Mouse (Mus musculus) ovary, postnatal 36 days (tissue): ENCODE results near the gene Dnaaf1.

ENCODE experiments used
- DNase-seq: peaks from one replicate; pipeline ENCODE4 v3.0.0; 2022; ENCODE audit warnings: low spot score, mixed read lengths

Gene Dnaaf1

GRCm38 (mm10) chr8:119623744-119624143 is 48.7 kb downstream of the Dnaaf1 start:
- DNase-seq = no peak

- DNase-seq = no peak
These were observed 49.9 kb downstream of the Dnaaf1 start for GRCm38 (mm10) chr8:119624916-119625315.

- DNase-seq = no peak
These were observed 50.8 kb downstream of the Dnaaf1 start for GRCm38 (mm10) chr8:119625788-119626187.

- no peak for DNase-seq
These were observed 52.2 kb downstream of the Dnaaf1 start for GRCm38 (mm10) chr8:119627199-119627598.

GRCm38 (mm10) chr8:119627613-119628359 is 52.8 kb downstream of the Dnaaf1 start:
- no peak for DNase-seq

- DNase-seq = no peak
These were observed 55.8 kb downstream of the Dnaaf1 start for GRCm38 (mm10) chr8:119630841-119631240.

GRCm38 (mm10) chr8:119632246-119632645 is 57.2 kb downstream of the Dnaaf1 start:
- DNase-seq = no peak

GRCm38 (mm10) chr8:119632909-119633308 is 57.9 kb downstream of the Dnaaf1 start:
- DNase-seq = no peak

GRCm38 (mm10) chr8:119634616-119635336 is 59.7 kb downstream of the Dnaaf1 start:
- DNase-seq = no peak

GRCm38 (mm10) chr8:119635378-119635777 is 60.3 kb downstream of the Dnaaf1 start, which contains the start of gene Kcng4:
TSS of gene Kcng4 (minus strand) at chr8:119635680.
- DNase-seq = no peak

- DNase-seq = no peak
These were observed 60.9 kb downstream of the Dnaaf1 start for GRCm38 (mm10) chr8:119635958-119636357.

- DNase-seq = no peak
These were observed 61.7 kb downstream of the Dnaaf1 start for GRCm38 (mm10) chr8:119636766-119637165.

GRCm38 (mm10) chr8:119637381-119637780 is 62.3 kb downstream of the Dnaaf1 start:
- DNase-seq = no peak

- no peak for DNase-seq
These were observed 63.2 kb downstream of the Dnaaf1 start for GRCm38 (mm10) chr8:119638261-119638660.

GRCm38 (mm10) chr8:119639798-119640197 is 64.8 kb downstream of the Dnaaf1 start:
- no peak for DNase-seq

GRCm38 (mm10) chr8:119641058-119641457 is 66.0 kb downstream of the Dnaaf1 start:
- DNase-seq = peak; percentile 57

- DNase-seq = no peak
These were observed 67.9 kb downstream of the Dnaaf1 start for GRCm38 (mm10) chr8:119642960-119643359.

- no peak for DNase-seq
These were observed 69.5 kb downstream of the Dnaaf1 start for GRCm38 (mm10) chr8:119644429-119644960.

GRCm38 (mm10) chr8:119644981-119645597 is 70.1 kb downstream of the Dnaaf1 start:
- DNase-seq = no peak

GRCm38 (mm10) chr8:119646197-119646596 is 71.2 kb downstream of the Dnaaf1 start:
- no peak for DNase-seq

GRCm38 (mm10) chr8:119646846-119647245 is 71.8 kb downstream of the Dnaaf1 start:
- no peak for DNase-seq
